Mouse (Mus musculus) heart, postnatal 0 days (tissue): ENCODE data around the gene Nr1h2.

Experiments used
- CTCF ChIP-seq: IDR thresholded peaks from 2 replicates; pipeline ENCODE4 v1.5.1; 2016; ENCODE audit warnings: antibody characterized with exemption, control low read depth, low read depth
- EP300 ChIP-seq: IDR thresholded peaks from 2 replicates; pipeline ENCODE4 v1.6.1; 2016; ENCODE audit warnings: antibody characterized with exemption, low read depth

GRCm38 (mm10) chr7:44593051-44593450 is 39.3 kb upstream of the Nr1h2 start:
- TF ChIP-seq CTCF (no peak), EP300 (no peak)
